Mouse (Mus musculus) heart, postnatal 4 days (tissue): ENCODE results near the gene Heatr5a. TPM values are rescaled to one million over a fixed set of nuclear protein-coding genes. Genes with fewer than 3 reads are reported as not detected.
A peak's percentile ranks its signal among the peaks of the same experiment; 100 is the strongest.

Experiments
- DNase-seq: peaks from one replicate; pipeline ENCODE4 v3.0.0; 2021
- total RNA-seq, 2 experiments: library from RNA; stranded (reverse); gene quantifications; 2 replicates each; pipeline ENCODE4 v1.2.3; 2021

Gene Heatr5a
- total RNA-seq, 2 experiments from 2014 or later = 21.3 to 24.6 TPM

DNA sequence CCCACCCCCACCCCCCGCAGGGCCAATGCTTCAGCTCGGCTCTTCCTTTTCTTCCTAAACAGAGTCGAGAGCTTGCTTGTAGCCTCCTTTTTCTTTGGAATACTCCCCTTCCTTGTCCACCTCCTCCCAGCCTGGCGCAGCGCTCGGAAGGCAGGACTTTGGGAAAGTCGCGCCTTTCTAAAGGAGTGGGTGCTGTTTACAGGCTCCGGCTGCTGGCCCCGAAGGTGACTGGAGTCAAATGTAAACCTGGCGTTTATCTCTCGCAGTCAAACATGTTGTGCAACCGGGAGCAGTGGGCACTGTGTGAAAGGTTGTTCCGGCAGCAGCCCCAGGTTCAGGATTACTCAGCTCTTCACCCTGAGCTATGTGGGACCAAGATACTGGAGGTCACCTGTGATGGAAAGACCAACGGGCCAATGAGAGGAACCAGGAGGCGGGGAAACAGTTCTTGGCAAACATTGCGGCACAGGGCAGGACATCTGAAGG is 126.3 kb downstream of the Heatr5a start:
- peak; percentile 97 for DNase-seq

DNA sequence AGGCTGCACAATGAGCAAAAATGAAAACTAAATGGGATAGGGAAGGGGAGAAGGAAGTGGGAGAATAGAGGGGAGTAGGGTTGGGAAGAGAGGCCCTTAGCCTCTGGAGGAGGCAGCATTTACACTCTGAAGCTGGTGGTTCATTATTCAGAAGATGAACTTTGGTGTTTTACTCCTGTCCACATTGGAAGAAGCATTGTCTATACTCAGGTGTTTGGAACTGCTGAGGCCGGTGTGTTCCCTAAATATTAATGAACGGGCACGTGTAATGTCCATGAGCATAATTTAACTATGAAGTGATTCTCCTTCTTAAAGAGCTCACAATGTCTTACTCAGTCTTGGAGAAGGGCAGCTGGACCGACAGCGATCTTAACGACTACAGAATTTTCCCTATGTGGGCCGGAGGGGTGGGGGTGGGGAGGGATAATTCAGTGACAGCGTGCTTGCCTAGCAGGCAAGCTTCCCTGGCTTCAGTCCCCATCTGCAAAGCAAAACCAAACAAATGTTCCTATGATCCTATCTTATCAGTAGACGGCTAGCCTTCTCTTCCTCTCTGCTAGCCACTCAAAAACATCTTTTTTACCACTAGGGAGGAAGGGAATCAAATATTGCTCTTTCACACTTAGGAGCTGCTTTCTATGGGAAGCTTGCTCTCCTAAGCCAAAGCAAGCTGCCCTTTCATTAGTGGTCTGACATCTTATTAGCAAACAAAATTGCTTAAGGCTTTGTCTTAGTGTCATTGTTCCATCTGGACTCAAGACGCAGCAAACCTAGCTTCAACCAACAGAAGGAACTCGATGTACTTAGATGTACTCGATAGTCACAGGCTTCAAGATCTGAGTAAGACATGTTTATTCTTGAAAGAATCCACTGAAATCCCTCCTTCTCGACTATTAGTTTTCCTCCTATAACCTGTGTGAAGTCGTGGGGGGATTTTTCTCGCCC is 127.3 kb downstream of the Heatr5a start:
- DNase-seq = no peak

DNA sequence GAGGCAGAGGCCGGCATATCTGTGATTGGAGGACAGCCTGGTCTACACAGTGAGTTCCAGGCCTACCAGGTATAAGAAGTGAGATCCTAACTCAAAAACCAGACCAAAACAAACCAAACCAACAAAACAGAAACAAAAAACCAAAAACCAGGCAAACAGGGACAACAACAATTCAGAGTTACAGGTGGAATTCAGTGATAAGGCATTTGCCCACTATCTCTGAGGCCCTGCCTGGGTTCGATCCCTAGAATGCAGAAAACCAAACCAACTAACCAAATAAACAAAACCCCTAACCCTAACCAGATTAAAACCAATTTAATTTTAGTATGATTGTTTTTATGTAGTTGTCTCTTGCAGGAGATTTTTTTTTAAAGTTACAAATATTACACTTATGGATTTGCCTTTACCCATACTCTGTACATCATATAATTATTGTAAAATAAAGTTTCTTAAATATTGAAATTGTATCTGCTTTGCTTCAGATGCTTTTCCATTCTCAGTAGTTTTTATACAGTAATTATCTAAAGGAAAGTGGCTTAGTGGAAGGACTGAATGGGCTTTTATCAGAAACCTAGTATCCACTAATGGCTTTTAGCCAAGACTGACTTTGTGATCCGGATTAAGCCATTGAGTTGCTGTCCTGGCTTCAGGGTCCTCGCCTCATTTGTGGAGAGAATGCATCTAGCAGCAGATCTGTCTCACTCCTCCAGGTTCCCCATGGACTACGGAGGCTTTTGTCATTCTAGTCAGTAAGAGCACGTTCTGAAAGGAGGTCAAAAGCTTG is 128.8 kb downstream of the Heatr5a start:
- DNase-seq = no peak

DNA sequence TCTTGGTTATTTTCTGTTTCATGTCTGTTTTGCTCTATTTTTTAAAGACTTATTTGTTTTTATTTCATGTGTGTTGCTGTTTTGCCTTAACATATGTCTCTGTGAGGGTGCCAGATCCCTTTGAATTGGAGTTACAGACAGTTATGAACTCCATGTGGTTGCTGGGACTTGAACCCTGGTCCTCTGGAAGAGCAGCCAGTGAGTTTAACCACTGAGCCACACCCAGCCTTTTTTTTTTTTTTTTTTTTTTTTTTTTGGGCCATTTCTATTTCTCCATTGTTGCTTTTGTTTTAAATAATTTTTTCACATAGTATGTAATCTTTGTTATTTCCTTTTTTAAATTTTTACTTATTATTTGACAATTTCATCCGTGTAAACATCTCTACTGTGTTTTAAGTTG is 131.3 kb downstream of the Heatr5a start:
- DNase-seq = no peak

DNA sequence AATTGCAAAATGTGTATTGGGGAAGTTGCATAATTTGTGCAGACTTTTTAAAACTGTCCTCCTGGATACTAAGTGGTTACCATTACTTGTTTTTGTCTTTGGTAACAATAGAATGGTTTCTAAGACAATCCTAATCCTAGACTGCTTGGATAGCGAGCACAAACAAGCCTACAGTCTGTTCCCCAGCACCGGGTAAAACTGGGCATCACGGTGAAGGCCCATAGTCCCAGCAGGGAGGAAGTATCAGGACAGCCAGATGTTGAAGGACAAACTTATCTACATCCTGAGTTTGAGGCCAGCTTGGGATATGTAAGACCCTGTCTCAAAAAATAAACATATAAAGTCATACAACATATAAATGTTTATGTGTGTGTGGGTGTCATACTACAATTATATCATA is 135.9 kb downstream of the Heatr5a start:
- DNase-seq = no peak

DNA sequence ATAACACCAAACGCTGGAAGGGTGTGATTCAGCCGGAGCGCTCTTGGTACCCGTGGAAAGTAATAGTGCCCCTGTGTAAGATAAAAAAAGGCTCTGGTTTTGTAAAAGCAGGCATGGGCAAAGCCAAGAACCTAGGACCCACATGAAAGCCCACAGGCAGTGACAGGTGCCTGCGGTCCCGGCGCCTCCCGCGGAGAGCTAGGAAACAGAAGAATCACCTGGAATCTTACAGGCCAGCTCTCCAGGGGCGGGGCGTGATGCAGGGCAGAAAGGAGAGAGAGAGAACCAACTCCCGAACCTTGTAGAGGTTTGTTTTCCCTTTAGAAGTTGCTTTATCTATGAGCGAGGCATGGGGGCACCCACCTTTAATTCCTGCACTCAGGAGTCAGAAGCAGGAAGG is 139.2 kb downstream of the Heatr5a start:
- DNase-seq = no peak

DNA sequence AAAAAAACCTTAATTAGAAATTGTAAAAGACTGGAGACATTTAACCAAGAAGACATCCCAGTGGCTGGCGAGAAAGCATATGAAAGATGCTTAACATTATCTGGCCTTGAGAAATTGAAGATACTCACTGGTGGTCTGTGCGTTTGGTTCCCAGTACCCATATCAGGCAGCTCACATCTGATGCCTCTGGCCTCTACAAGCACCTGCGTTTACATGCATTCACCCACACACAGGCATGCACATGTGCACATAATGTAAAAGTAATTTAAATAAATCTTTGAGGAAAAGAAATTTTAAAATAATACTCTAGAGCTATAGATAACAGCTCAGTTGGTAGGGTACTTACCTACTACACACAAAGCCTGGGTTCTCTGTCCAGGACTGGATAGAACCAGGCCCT is 139.8 kb downstream of the Heatr5a start:
- no peak for DNase-seq

DNA sequence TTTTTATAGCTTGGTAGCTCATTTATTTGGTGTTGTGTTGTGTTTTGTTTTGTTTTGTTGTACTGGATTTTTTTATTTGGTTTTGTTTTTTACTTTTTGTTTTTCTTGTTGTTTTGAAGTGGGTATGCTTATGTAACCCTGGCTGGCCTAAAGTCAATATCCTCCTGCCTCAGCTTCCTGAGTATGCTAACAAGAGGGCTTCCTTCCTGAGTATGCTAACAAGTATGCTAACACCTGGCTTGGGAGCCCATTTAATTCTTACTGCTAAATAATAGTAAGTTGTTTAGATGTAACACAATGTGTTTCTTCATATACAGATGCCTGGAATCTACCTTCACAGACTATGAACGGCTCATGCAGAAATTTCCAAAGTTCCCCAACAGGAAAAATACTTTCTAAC is 140.4 kb downstream of the Heatr5a start:
- no peak for DNase-seq

DNA sequence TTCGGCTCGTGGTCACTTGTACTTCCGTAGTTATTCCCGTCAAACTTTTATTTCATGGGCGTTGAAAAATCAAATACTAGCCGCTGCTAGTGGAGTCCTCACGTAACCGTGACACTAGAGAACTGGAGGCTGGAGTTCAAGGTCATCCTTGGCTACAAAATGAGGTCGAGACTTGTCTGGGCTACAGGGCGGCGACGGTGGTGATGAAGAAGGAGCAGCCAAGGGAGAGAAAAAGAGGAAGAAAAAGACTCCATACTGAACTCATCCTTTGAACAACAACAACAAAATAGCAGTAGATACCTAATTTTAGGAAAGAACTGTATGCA is 141.1 kb downstream of the Heatr5a start:
- DNase-seq = no peak

DNA sequence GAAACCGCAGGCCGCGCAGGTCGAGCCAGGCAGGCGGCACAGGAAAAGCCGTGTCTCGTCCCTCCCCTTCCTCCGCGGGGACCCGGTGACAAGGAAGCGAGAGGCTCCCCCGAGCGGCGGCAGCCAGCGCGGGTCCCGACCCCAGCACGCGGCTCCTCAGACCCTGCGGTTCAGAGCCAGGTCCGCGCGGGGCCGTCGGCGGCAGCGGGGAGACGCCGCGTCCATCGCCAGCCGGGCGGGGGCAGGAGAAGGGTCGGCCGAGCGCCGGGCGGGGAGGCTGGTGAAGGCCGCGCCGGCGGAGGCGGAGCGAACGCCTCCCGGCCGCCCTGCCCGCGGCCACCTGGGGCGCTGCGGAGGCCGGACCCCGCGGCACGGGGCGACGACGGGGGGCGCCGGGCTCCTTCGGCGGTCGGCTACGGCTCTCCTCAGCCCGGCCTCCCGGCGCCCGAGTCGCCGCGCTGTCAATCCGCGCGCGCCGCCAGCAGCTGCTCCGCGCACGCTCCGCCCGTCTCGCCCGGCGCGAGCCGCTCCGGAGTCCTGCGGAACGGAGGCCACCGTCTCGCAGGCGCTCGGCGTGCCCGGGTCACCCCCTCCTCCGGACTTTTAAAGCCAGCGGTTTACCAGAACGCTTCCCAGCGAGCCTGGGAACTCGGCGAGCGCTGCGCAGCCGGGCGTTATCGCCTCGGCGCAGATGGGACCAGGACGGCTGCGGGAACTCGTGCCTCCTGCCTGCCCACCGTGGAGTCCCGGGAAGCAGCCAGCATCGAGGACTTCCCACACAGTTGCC is 141.6 kb downstream of the Heatr5a start, which contains the start of gene Hectd1:
Gene Hectd1 (minus strand): TSS at position 247 of the 787 bp plus-strand sequence.
- peak; percentile 85 for DNase-seq

DNA sequence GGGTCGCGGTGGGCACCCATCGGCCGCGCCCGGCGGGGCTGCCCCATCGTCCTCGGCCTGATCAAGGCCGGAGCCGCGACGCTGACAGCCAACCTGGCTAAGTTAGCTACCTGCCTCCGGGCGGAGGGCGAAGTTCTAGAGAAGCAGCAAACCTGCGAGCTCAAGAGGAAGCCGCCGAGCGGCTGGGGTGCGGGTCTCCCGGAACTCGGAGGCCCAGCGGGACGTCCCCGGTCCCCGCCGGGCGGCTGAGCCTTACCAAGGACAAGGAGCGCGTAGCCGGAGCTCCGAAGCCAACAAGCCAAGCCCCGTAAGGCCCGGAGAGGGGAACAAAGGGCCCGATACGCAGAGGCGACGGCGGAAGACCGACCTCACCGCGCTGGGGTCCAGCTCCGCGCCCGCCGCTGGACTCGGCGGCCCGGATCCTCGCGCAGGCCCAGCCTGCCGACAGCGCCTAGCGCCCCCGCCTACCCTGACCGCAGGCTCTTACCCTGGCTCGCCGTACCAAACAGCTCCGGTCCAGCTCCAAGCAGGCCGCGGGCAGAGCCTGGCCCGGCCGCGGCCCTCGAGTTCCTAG is 142.3 kb downstream of the Heatr5a start:
- peak; percentile 62 for DNase-seq

DNA sequence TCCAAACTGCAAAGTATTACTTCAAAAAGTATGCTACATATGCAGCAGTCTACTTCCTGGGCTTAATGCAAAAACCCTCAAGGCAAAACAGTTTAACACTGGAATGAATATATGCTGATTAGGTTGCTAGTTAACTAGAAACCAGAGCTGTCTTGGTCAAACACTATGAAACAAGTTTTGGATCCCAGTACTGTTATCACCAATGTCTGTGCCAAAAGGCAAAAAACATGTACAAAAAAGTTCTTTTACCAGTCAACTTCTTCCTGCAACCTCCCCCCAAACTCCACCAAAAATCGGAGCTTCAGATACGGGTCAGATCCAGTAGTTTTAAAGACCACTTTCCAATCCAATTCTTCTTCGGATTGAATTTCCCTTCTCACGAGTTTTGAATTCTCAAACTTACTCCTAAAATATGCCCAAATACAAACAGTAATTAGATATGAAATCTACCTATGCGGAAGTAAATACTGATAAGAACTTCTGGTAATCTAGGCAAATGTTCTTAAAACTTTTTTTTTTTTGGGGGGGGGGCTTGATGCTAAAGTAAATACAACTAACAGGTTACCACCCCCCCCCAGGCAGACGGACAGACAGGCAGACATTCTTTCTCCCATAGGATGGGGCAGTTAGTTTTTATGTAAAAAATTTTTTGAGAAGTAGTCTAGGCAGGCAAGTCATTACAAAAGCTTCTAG is 143.0 kb downstream of the Heatr5a start:
- DNase-seq = no peak

Other genes starting within 250 kb of the Heatr5a start
- 10 to 100 TPM; 96.8 to 99.6 TPM for gene Hectd1, start 141.8 kb downstream of the Heatr5a start, total RNA-seq
- gene Dtd2, start 35.2 kb upstream of the Heatr5a start, total RNA-seq = 1 to 10 TPM; 8.6 to 8.7 TPM
- not detected for gene Gpr33, start 56.7 kb upstream of the Heatr5a start, total RNA-seq
- gene Nubpl, start 126.4 kb upstream of the Heatr5a start, total RNA-seq = 1 to 10 TPM; 6.4 to 6.8 TPM